Mouse (Mus musculus) midbrain, embryonic 14.5 days (tissue): Measurements from ENCODE around the gene Gm10073. TPM values are rescaled to one million over a fixed set of nuclear protein-coding genes. Genes with fewer than 3 reads are reported as not detected.
A peak's percentile ranks its signal among the peaks of the same experiment; 100 is the strongest.

ENCODE experiments used
- ATAC-seq: fragments of 200-750 bp; cut with Nextera tagmentation; 2 replicates; pipeline ENCODE4 v1.8.0; 2017; ENCODE audit warnings: moderate number of reproducible peaks, moderate library complexity; ENCODE audit not compliant: low FRiP score, low TSS enrichment
- DNase-seq: peaks from one replicate; pipeline ENCODE4 v3.0.0-alpha.2; 2015
- H3K27ac ChIP-seq: fragments of 300-500 bp; sonication (generic); replicated peaks from 2 replicates; pipeline ENCODE4 v1.5.1; 2014; ENCODE audit warnings: mild to moderate bottlenecking, low read depth, low read length, moderate library complexity
- H3K27me3 ChIP-seq: fragments of 300-500 bp; sonication (generic); 2 replicates; pipeline ENCODE4 v1.6.1; 2014; ENCODE audit warnings: low read length, control low read depth, mixed read lengths; ENCODE audit not compliant: control insufficient read depth, insufficient read depth
- H3K36me3 ChIP-seq: fragments of 300-500 bp; sonication (generic); 2 replicates; pipeline ENCODE4 v1.6.1; 2014; ENCODE audit warnings: low read length, control low read depth; ENCODE audit not compliant: control insufficient read depth, insufficient read depth
- H3K4me1 ChIP-seq: fragments of 300-500 bp; sonication (generic); 2 replicates; pipeline ENCODE4 v1.6.1; 2014; ENCODE audit warnings: mild to moderate bottlenecking, antibody characterized with exemption, low read length, control low read depth; ENCODE audit not compliant: control insufficient read depth, insufficient read depth
- H3K4me2 ChIP-seq: fragments of 300-500 bp; sonication (generic); 2 replicates; pipeline ENCODE4 v1.6.1; 2014; ENCODE audit warnings: mild to moderate bottlenecking, low read length, moderate library complexity
- H3K4me3 ChIP-seq: fragments of 300-500 bp; sonication (generic); replicated peaks from 2 replicates; pipeline ENCODE4 v1.5.1; 2014; ENCODE audit warnings: low read depth, low read length
- H3K9ac ChIP-seq: fragments of 300-500 bp; sonication (generic); replicated peaks from 2 replicates; pipeline ENCODE4 v1.6.1; 2014; ENCODE audit warnings: mild to moderate bottlenecking, low read length, moderate library complexity
- H3K9me3 ChIP-seq: fragments of 300-500 bp; sonication (generic); 2 replicates; pipeline ENCODE4 v1.6.1; 2016; ENCODE audit warnings: low read length, control low read depth, mixed read lengths; ENCODE audit not compliant: control insufficient read depth
- WGBS: fragments of 180-500 bp; shearing (Covaris S2); extraction: QIAGEN DNeasy Blood & Tissue Kit; methylation state at CpG from one replicate; pipeline ENCODE4 v1.1.7; 2014; 5-methylcytosine and 5-hydroxymethylcytosine counted together
- polyA plus RNA-seq: library from polyadenylated mRNA; unstranded; fragments of >200 nt; fragmentation: Nextera tagmentation; extraction: Ambion mirVana; gene quantifications from 2 replicates; pipeline ENCODE4 v1.2.1, GENCODE M21; 2014

Gm10073 gene
- polyA plus RNA-seq, 1 experiment from 2014 or later: 6.4 TPM

DNA sequence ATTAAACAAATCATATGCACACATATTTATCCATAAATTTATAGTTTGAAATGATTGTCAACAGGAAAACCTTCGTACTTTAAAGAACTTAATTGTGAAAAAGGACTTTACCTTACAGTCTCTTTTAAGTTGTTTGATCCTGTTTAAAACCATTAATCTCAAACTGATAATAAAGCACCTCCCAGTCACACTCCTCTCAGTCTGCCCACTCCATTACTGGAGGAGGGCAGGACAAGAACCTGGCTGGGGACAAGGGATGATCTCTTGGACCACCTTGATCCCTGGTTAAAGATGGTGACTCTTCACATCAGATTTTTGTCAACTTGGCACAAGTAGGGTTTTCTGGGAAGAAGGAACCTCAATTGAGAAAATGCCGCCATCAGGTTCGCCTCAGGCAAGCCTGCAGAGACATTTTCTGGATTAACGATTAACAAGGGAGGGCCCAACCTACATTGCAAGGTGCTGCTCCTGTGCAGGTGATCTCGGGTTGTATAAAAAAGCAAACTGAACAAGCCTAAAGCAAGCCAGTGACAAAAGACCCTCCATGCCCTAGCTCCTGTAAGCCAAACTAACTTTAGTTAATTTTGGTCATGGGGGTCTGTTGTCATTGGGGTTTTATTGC lies 1.6 kb downstream of the Gm10073 start:
- no peaks in the 10 kb centered on the region for H3K4me1 ChIP-seq
- DNase-seq (no peak), ATAC-seq (no peak)
- no peaks in the 10 kb centered on the region for H3K36me3 ChIP-seq
- H3K9ac ChIP-seq: no peak overlapping the region
- H3K27ac ChIP-seq: no peak overlapping the region
- WGBS: 91% methylated on average over 5 of the region's 5 CpGs
- H3K4me2 ChIP-seq: no peak overlapping the region
- no peaks in the 10 kb centered on the region for H3K9me3 ChIP-seq
- H3K4me3 ChIP-seq: no peak overlapping the region
- no peaks in the 10 kb centered on the region for H3K27me3 ChIP-seq

DNA sequence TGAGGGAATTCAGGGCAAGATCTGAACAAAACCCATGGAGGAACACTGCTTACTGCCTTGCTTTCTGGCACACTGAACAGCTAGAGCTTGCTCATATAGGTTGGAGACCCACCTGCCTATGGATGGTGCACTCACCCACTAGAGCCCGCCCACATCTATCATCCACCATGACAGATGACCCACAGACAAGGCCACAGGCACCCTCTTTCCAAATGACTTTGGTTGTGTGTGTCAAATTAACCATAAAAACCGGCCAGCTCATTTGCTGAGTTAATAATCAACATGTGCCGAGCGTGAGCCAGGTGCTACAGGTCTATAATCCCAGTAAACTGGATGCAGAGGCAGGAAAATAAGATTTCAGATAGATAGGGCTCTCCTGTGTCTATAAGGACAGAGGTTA lies 2.9 kb downstream of the Gm10073 start:
- no peak for ATAC-seq
- Histone ChIP-seq H3K4me1 (no peaks in the 10 kb centered on the region), H3K27ac (no peak overlapping the region), H3K4me3 (no peak overlapping the region), H3K4me2 (no peak overlapping the region), H3K36me3 (no peaks in the 10 kb centered on the region), H3K27me3 (no peaks in the 10 kb centered on the region), H3K9ac (no peak overlapping the region), H3K9me3 (no peaks in the 10 kb centered on the region)
- no peak for DNase-seq
- 92% methylated on average over 4 of the region's 4 CpGs for WGBS

DNA sequence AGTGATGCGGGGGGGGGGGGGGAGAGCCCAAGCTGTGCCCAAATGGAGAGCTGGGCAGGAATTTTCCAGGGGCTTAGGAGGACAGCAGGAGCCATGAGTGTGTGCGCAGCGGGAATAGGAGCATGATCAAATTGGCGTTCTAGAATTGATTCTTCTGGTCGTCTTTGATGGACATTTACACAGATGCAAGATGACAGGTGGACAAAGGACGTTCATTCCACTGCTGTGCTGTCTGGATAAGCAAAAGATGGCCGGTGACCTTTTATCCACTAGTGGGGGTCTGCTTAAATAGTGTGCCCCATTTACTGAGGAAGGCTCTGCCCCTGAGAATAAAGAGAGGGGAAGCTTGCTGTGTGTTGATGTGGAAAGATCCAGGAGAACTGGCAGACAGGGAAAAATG lies 4.3 kb downstream of the Gm10073 start:
- Histone ChIP-seq H3K4me2 (no peak overlapping the region), H3K4me1 (no peaks in the 10 kb centered on the region), H3K9me3 (no peaks in the 10 kb centered on the region), H3K4me3 (no peak overlapping the region), H3K27me3 (no peaks in the 10 kb centered on the region), H3K9ac (no peak overlapping the region), H3K27ac (no peak overlapping the region), H3K36me3 (no peaks in the 10 kb centered on the region)
- peak; percentile 69 for DNase-seq
- 10% methylated on average over 6 of the region's 7 CpGs for WGBS
- ATAC-seq: no peak; the same call in 1 of the 2 replicates

DNA sequence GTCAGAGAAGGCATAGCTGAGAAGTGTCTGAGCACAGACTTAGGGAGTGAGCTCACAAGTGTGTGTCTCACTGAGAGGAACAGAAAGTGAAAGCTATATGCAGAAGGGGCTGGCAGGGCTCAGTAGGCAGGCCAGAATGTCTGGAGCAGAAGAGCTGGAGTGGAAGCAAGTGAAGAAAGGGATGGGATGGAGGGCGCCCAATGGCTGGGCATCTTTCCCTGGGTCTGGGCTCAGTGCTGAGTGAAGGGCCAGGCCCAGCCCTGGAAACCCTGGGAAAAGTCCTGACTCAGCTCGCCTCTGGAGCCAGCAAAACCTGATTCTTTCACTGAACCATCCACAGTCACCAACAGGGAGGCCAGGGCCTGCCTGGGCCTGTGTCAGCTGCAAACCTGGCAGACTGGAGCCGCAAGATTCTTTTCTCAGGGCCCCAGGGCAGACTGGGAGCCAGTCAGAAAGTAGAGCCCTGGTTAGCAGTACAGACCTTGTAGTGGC lies 9.5 kb downstream of the Gm10073 start:
- Histone ChIP-seq H3K27ac (no peak overlapping the region), H3K9ac (no peak overlapping the region), H3K4me3 (no peak overlapping the region), H3K9me3 (no peaks in the 10 kb centered on the region), H3K4me1 (no peaks in the 10 kb centered on the region), H3K36me3 (no peaks in the 10 kb centered on the region), H3K27me3 (no peaks in the 10 kb centered on the region), H3K4me2 (no peak overlapping the region)
- WGBS: 84% methylated on average over 3 of the region's 3 CpGs
- ATAC-seq: no peak
- no peak for DNase-seq

DNA sequence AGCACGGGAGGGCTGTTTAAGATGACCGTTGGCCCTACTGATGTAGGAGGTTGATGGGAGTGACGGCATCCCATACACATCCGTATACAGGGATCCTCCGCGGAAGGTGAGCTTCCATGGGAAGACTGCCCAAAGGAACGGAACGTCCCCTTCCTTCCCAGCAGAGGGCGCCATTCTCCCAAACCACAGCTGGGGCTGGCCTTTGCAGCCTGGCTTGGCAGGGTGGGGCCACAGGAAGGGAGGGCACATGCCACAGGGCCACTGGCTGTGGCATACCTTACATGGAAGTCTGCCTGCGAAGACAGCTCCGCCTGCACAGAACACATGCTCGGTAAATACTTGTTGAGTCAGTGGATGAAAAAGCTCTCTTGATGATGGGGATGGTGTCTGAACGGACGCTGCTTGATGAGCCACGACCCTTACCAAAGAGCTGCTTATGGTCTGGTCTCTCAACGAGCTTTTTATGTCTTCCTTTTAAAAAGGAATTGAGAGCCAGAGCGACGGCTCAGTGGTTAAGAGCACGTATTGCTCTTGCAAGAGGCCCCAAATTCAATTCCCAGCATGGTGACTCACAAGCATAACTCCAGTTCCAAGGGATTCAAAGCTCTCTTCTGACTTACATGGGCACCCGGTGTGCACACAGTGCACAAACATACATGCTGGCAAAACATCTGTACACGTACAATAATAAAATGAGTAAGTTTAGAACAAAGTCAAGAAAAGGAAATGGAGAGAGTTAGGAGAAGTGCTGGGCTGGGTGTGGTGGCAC lies 12.0 kb downstream of the Gm10073 start:
- H3K27me3 ChIP-seq: no peaks in the 10 kb centered on the region
- H3K36me3 ChIP-seq: no peaks in the 10 kb centered on the region
- H3K4me3 ChIP-seq: no peak overlapping the region
- H3K27ac ChIP-seq: no peak overlapping the region
- ATAC-seq: no peak
- no peaks in the 10 kb centered on the region for H3K4me1 ChIP-seq
- H3K4me2 ChIP-seq: no peak overlapping the region
- DNase-seq: peak; percentile 62
- 31% methylated on average over 21 of the region's 21 CpGs for WGBS
- no peak overlapping the region for H3K9ac ChIP-seq
- H3K9me3 ChIP-seq: peaks cover 5% of the 10 kb centered on the region; the same call in 1 of the 2 replicates

DNA sequence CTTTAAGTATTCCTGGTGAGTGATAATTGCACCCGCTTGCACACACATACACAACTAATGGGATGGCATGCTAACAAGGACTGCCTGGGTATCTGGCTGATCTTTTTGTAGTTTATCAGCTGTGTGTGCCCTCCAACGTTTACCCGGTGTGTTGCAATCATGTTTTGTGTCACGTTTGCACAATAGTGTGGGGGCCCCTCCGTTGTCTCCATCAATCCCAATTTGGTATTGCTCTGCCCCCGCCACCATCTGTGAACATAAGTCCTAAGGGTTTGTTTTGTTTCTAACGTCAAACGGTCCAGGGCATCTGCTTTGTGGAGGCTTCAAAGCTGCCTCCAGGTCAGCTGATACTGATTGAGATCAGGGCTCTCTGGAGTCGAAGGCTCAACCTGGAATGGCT lies 13.4 kb downstream of the Gm10073 start:
- H3K9me3 ChIP-seq: peaks cover 5% of the 10 kb centered on the region; the same call in 1 of the 2 replicates
- H3K4me3 ChIP-seq: no peak overlapping the region
- 70% methylated on average over 9 of the region's 9 CpGs for WGBS
- no peak for ATAC-seq
- DNase-seq: no peak
- no peaks in the 10 kb centered on the region for H3K36me3 ChIP-seq
- H3K4me2 ChIP-seq: no peak overlapping the region
- no peaks in the 10 kb centered on the region for H3K4me1 ChIP-seq
- no peak overlapping the region for H3K27ac ChIP-seq
- no peak overlapping the region for H3K9ac ChIP-seq
- no peaks in the 10 kb centered on the region for H3K27me3 ChIP-seq

DNA sequence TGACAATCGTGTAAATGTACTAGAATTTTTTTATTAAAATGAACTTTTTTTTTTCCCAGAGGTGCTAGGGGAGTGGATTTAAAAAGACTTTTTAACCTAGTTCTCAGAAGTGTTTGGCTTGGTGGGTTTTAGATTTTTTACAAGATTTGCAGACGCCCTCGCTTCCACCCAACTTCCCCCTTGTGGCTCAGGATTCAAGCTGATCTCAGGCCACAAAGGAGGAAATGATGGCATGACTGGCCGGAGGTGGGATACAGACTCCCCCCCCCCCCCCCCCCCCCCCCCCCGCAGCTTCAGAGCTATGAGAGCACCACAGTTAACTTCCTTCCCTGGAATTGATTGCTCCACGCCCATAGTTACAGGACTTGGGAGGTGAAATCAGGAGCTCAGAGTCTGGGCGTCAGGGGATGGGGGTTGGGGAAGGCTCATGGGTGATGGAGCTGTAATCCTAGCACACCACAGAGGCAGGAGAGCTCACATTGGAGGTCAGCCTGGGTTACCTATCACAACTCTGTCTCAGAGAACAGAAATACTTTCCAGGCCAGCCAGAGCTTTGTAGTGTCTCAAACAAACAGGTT lies 17.1 kb downstream of the Gm10073 start:
- no peaks in the 10 kb centered on the region for H3K36me3 ChIP-seq
- no peak for ATAC-seq
- no peaks in the 10 kb centered on the region for H3K27me3 ChIP-seq
- H3K4me3 ChIP-seq: no peak overlapping the region
- no peak overlapping the region for H3K4me2 ChIP-seq
- no peak overlapping the region for H3K9ac ChIP-seq
- H3K4me1 ChIP-seq: no peaks in the 10 kb centered on the region
- no peak for DNase-seq
- peaks cover 5% of the 10 kb centered on the region; the same call in 1 of the 2 replicates for H3K9me3 ChIP-seq
- H3K27ac ChIP-seq: no peak overlapping the region
- 74% methylated on average over 6 of the region's 7 CpGs for WGBS

DNA sequence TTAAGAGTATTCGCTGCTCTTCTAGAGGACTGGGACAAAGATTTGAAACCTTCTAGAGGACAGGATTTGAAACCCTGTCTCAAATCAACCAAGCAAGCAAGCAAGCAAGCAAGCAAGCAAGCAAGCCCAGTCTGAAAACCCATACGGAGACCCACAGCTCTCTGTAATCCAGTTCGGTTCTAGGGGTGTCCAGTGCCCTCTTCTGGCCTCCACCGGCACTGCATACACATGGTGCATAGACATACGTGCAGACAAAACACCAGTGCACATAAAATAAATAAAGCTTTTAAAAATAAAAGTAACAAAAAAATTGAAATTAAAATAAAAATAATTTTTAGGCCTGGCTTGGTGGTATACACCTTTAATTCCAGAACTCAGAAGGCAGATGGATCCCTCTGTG lies 19.2 kb downstream of the Gm10073 start:
- Histone ChIP-seq H3K27ac (no peak overlapping the region), H3K4me1 (no peaks in the 10 kb centered on the region), H3K9me3 (peaks cover 5% of the 10 kb centered on the region; the same call in 1 of the 2 replicates), H3K4me2 (no peak overlapping the region), H3K27me3 (no peaks in the 10 kb centered on the region), H3K4me3 (no peak overlapping the region), H3K36me3 (no peaks in the 10 kb centered on the region), H3K9ac (no peak overlapping the region)
- no peak for DNase-seq
- ATAC-seq: no peak
- WGBS: 95% methylated on average over 5 of the region's 5 CpGs
